Mouse (Mus musculus): ENCODE measurements at regions not wholly inside any gene's neighbourhood (a gene's known extent, or its start where the extent isn't known, plus 50 kb on each side); places are given as distances from the start of the nearest gene placed in this dataset.

GRCm38 (mm10) chr12:12529541-12529940 is 267.6 kb downstream of the Fam49a start:
- TF ChIP-seq CTCF (IDR thresholded peaks at IDR 0.05; ENCODE audit: control insufficient read depth, insufficient read depth, insufficient replicate concordance, low read depth, low read length) (no peak), POLR2A (IDR thresholded peaks at IDR 0.05; ENCODE audit: control insufficient read depth, low read depth, low read length) (no peak)
